Mouse (Mus musculus) adrenal gland, adult 8-10 months (tissue): Measurements from ENCODE around the gene Wdr95. TPM values are rescaled to one million over a fixed set of nuclear protein-coding genes. Genes with fewer than 3 reads are reported as not detected.

Experiments used
- total RNA-seq, 4 experiments: library from RNA; stranded (reverse); gene quantifications; 2 replicates each; pipeline ENCODE4 v1.2.4; 2022

Wdr95 gene
- total RNA-seq, 4 experiments from 2014 or later: 0.11 TPM; not detected in 3

Other genes with a start within 250 kb of the Wdr95 start
- 10 to 100 TPM in 2 of 4 experiments, 1 to 10 TPM in 2; 2.7 to 16.1 (median 9.2) TPM for gene Medag, start 116.9 kb upstream of the Wdr95 start, total RNA-seq
- gene Tex26, start 89.0 kb upstream of the Wdr95 start, total RNA-seq: not detected
- 100 to 1,000 TPM in 3 of 4 experiments, 10 to 100 TPM in 1; 95.3 to 315 (median 114) TPM for gene Hsph1, start 107.7 kb downstream of the Wdr95 start, total RNA-seq
- 10 to 100 TPM; 27.9 to 40.0 (median 34.9) TPM for gene B3glct, start 149.6 kb downstream of the Wdr95 start, total RNA-seq